Mouse (Mus musculus) intestine, embryonic 14.5 days (tissue): ENCODE results near the gene Fam213a. TPM values are rescaled to one million over a fixed set of nuclear protein-coding genes. Genes with fewer than 3 reads are reported as not detected.

Experiments used
- ATAC-seq: fragments of 200-750 bp; cut with Nextera tagmentation; replicated peaks from 2 replicates; pipeline ENCODE4 v1.8.0; 2017; ENCODE audit warnings: low read depth, moderate number of reproducible peaks, moderate TSS enrichment, moderate library complexity; ENCODE audit not compliant: low FRiP score, low TSS enrichment
- DNase-seq: peaks from one replicate; pipeline ENCODE4 v3.0.0-alpha.2; 2018; ENCODE audit warnings: low spot score
- H3K27ac ChIP-seq: fragments of 300-500 bp; sonication (generic); 2 replicates; pipeline ENCODE4 v1.5.1; 2014; ENCODE audit warnings: low read depth, mild to moderate bottlenecking, control low read depth
- H3K27me3 ChIP-seq: fragments of 300-500 bp; sonication (generic); replicated peaks from 2 replicates; pipeline ENCODE4 v1.6.1; 2014; ENCODE audit warnings: low read length, control low read depth; ENCODE audit not compliant: control insufficient read depth, insufficient read depth
- H3K36me3 ChIP-seq: fragments of 300-500 bp; sonication (generic); 2 replicates; pipeline ENCODE4 v1.6.1; 2014; ENCODE audit warnings: low read length, control low read depth; ENCODE audit not compliant: control insufficient read depth, insufficient read depth
- H3K4me1 ChIP-seq: fragments of 300-500 bp; sonication (generic); replicated peaks from 2 replicates; pipeline ENCODE4 v1.6.1; 2014; ENCODE audit warnings: low read length, control low read depth, mixed read lengths; ENCODE audit not compliant: control insufficient read depth, insufficient read depth
- H3K4me2 ChIP-seq: fragments of 300-500 bp; sonication (generic); 2 replicates; pipeline ENCODE4 v1.6.1; 2014; ENCODE audit warnings: low read length
- H3K4me3 ChIP-seq: fragments of 300-500 bp; sonication (generic); 2 replicates; pipeline ENCODE4 v1.5.1; 2014; ENCODE audit warnings: low read depth, low read length, control low read depth, mixed read lengths
- H3K9ac ChIP-seq: fragments of 300-500 bp; sonication (generic); 2 replicates; pipeline ENCODE4 v1.6.1; 2014; ENCODE audit warnings: mild to moderate bottlenecking, low read length
- H3K9me3 ChIP-seq: fragments of 300-500 bp; sonication (generic); 2 replicates; pipeline ENCODE4 v1.6.1; 2016; ENCODE audit warnings: low read length, control low read depth; ENCODE audit not compliant: control insufficient read depth
- WGBS: fragments of 180-500 bp; shearing (Covaris S2); extraction: QIAGEN DNeasy Blood & Tissue Kit; methylation state at CpG from one replicate; pipeline ENCODE4 v1.1.7; 2014; 5-methylcytosine and 5-hydroxymethylcytosine counted together
- polyA plus RNA-seq: library from polyadenylated mRNA; unstranded; fragments of >200 nt; fragmentation: Nextera tagmentation; extraction: Ambion mirVana; gene quantifications from 2 replicates; pipeline ENCODE4 v1.2.1, GENCODE M21; 2014

Gene Fam213a
- polyA plus RNA-seq, 1 experiment from 2014 or later: 46.3 TPM

GRCm38 (mm10) chr14:40955596-40956251 lies 57.9 kb downstream of the Fam213a start:
- DNase-seq (peak; percentile 58), ATAC-seq (peak; percentile 9)
- 35% methylated on average over 10 of the region's 10 CpGs for WGBS
- Histone ChIP-seq H3K27ac (peak overlapping the region; percentile 73), H3K27me3 (no peaks in the 10 kb centered on the region), H3K4me2 (no peak overlapping the region), H3K9me3 (no peaks in the 10 kb centered on the region), H3K9ac (peak overlapping the region; percentile 10; the same call in 1 of the 2 replicates), H3K36me3 (no peaks in the 10 kb centered on the region), H3K4me1 (peaks cover 67% of the 10 kb centered on the region), H3K4me3 (no peak overlapping the region)

GRCm38 (mm10) chr14:40955146-40955545 lies 58.4 kb downstream of the Fam213a start:
- WGBS: 53% methylated on average over 1 of the region's 1 CpGs
- Histone ChIP-seq H3K4me2 (no peak overlapping the region), H3K4me1 (peaks cover 63% of the 10 kb centered on the region), H3K9ac (no peak overlapping the region), H3K9me3 (no peaks in the 10 kb centered on the region), H3K27ac (no peak overlapping the region), H3K36me3 (no peaks in the 10 kb centered on the region), H3K27me3 (no peaks in the 10 kb centered on the region), H3K4me3 (no peak overlapping the region)
- ATAC-seq (no peak), DNase-seq (no peak)

GRCm38 (mm10) chr14:40953381-40953780 lies 60.2 kb downstream of the Fam213a start:
- no peak overlapping the region for H3K27ac ChIP-seq
- 0 out of 2 replicates have a peak, but pooled peaks cover 6% of the 10 kb centered on the region for H3K36me3 ChIP-seq
- no peaks in the 10 kb centered on the region for H3K9me3 ChIP-seq
- no peak overlapping the region for H3K4me3 ChIP-seq
- H3K9ac ChIP-seq: no peak overlapping the region
- 66% methylated on average over 5 of the region's 5 CpGs for whole genome bisulfite sequencing
- H3K4me1 ChIP-seq: peaks cover 54% of the 10 kb centered on the region
- DNase-seq: no peak
- no peaks in the 10 kb centered on the region for H3K27me3 ChIP-seq
- H3K4me2 ChIP-seq: no peak overlapping the region
- ATAC-seq: no peak

GRCm38 (mm10) chr14:40952715-40953114 lies 60.9 kb downstream of the Fam213a start:
- ATAC-seq: no peak
- Histone ChIP-seq H3K27ac (no peak overlapping the region), H3K36me3 (0 out of 2 replicates have a peak, but pooled peaks cover 6% of the 10 kb centered on the region), H3K4me1 (peaks cover 50% of the 10 kb centered on the region), H3K4me3 (no peak overlapping the region), H3K4me2 (no peak overlapping the region), H3K27me3 (no peaks in the 10 kb centered on the region), H3K9me3 (no peaks in the 10 kb centered on the region), H3K9ac (no peak overlapping the region)
- no peak for DNase-seq
- 47% methylated on average over 2 of the region's 2 CpGs for WGBS

- Histone ChIP-seq H3K4me2 (no peak overlapping the region), H3K36me3 (0 out of 2 replicates have a peak, but pooled peaks cover 6% of the 10 kb centered on the region), H3K9ac (no peak overlapping the region), H3K9me3 (no peaks in the 10 kb centered on the region), H3K4me3 (no peak overlapping the region), H3K27ac (no peak overlapping the region), H3K27me3 (no peaks in the 10 kb centered on the region), H3K4me1 (peaks cover 46% of the 10 kb centered on the region)
- 80% methylated on average over 3 of the region's 3 CpGs for WGBS
- DNase-seq: no peak
- ATAC-seq: no peak
Observed at GRCm38 (mm10) chr14:40952301-40952700, 61.3 kb downstream of the Fam213a start.

- no peak overlapping the region for H3K4me2 ChIP-seq
- ATAC-seq (no peak), DNase-seq (no peak)
- WGBS: 74% methylated on average over 7 of the region's 7 CpGs
- no peak overlapping the region for H3K9ac ChIP-seq
- 0 out of 2 replicates have a peak, but pooled peaks cover 11% of the 10 kb centered on the region for H3K36me3 ChIP-seq
- no peaks in the 10 kb centered on the region for H3K9me3 ChIP-seq
- peaks cover 25% of the 10 kb centered on the region; the same call in 1 of the 2 replicates for H3K4me1 ChIP-seq
- H3K4me3 ChIP-seq: no peak overlapping the region
- H3K27ac ChIP-seq: no peak overlapping the region
- H3K27me3 ChIP-seq: no peaks in the 10 kb centered on the region
Observed at GRCm38 (mm10) chr14:40949730-40950614, 63.6 kb downstream of the Fam213a start.

- no peak overlapping the region for H3K4me2 ChIP-seq
- ATAC-seq (no peak), DNase-seq (no peak)
- H3K27ac ChIP-seq: no peak overlapping the region
- no peak overlapping the region for H3K4me3 ChIP-seq
- no peak overlapping the region for H3K9ac ChIP-seq
- 0 out of 2 replicates have a peak, but pooled peaks cover 11% of the 10 kb centered on the region for H3K36me3 ChIP-seq
- WGBS: 54% methylated on average over 3 of the region's 3 CpGs
- peaks cover 15% of the 10 kb centered on the region; the same call in 1 of the 2 replicates for H3K4me1 ChIP-seq
- H3K27me3 ChIP-seq: no peaks in the 10 kb centered on the region
- no peaks in the 10 kb centered on the region for H3K9me3 ChIP-seq
Observed at GRCm38 (mm10) chr14:40949047-40949446, 64.5 kb downstream of the Fam213a start.

GRCm38 (mm10) chr14:40948522-40948921 lies 65.1 kb downstream of the Fam213a start:
- Histone ChIP-seq H3K27ac (no peak overlapping the region), H3K9ac (no peak overlapping the region), H3K36me3 (0 out of 2 replicates have a peak, but pooled peaks cover 11% of the 10 kb centered on the region), H3K9me3 (no peaks in the 10 kb centered on the region), H3K27me3 (no peaks in the 10 kb centered on the region), H3K4me2 (no peak overlapping the region), H3K4me3 (no peak overlapping the region), H3K4me1 (peaks cover 13% of the 10 kb centered on the region; the same call in 1 of the 2 replicates)
- DNase-seq (no peak), ATAC-seq (no peak; the same call in 1 of the 2 replicates)
- 91% methylated on average over 5 of the region's 5 CpGs for WGBS
